Mouse (Mus musculus) CH12.LX (cell line): ENCODE data around the gene Nhp2.

Experiments
- CTCF ChIP-seq, 2 experiments: IDR thresholded peaks in 1 of 2; conservative IDR thresholded peaks in 1 of 2; 2 replicates each; pipeline ENCODE4 v1.5.1; 2011 to 2012; ENCODE audit warnings: low read depth in 2 of 2, low read length in 2 of 2, improper control_type of control experiment in 1 of 2, inconsistent platforms in 1 of 2, mild to moderate bottlenecking in 1 of 2, moderate library complexity in 1 of 2
- E2F4 ChIP-seq: IDR thresholded peaks from 2 replicates; pipeline ENCODE4 v1.6.1; 2011; ENCODE audit warnings: low read depth, low read length, improper control_type of control experiment; ENCODE audit not compliant: insufficient replicate concordance
- EP300 ChIP-seq: IDR thresholded peaks from 2 replicates; pipeline ENCODE4 v1.6.1; 2011; ENCODE audit warnings: low read length, improper control_type of control experiment
- HCFC1 ChIP-seq: IDR thresholded peaks from 2 replicates; pipeline ENCODE4 v1.6.1; 2012; ENCODE audit warnings: low read depth, mild to moderate bottlenecking, inconsistent platforms, low read length, improper control_type of control experiment
- IRF4 ChIP-seq: IDR thresholded peaks from 2 replicates; pipeline ENCODE4 v1.6.1; 2014; ENCODE audit warnings: low read depth, mild to moderate bottlenecking, inconsistent platforms, low read length, improper control_type of control experiment
- NRF1 ChIP-seq: IDR thresholded peaks from 2 replicates; pipeline ENCODE4 v1.6.1; 2014; ENCODE audit warnings: low read depth, mild to moderate bottlenecking, inconsistent platforms, low read length, improper control_type of control experiment, moderate library complexity
- POLR2A ChIP-seq: IDR thresholded peaks from 2 replicates; pipeline ENCODE4 v1.6.1; 2011; ENCODE audit warnings: low read depth, mild to moderate bottlenecking, improper control_type of control experiment, low read length
- RAD21 ChIP-seq: IDR thresholded peaks from 2 replicates; pipeline ENCODE4 v1.6.1; 2011; ENCODE audit warnings: low read depth, mild to moderate bottlenecking, low read length, improper control_type of control experiment, moderate library complexity
- TCF12 ChIP-seq: IDR thresholded peaks from 2 replicates; pipeline ENCODE4 v1.6.1; 2014; ENCODE audit warnings: low read depth, mild to moderate bottlenecking, inconsistent platforms, low read length, improper control_type of control experiment
- USF1 ChIP-seq: IDR thresholded peaks from 2 replicates; pipeline ENCODE4 v1.6.1; 2014; ENCODE audit warnings: low read depth, mild to moderate bottlenecking, inconsistent platforms, low read length, improper control_type of control experiment

DNA sequence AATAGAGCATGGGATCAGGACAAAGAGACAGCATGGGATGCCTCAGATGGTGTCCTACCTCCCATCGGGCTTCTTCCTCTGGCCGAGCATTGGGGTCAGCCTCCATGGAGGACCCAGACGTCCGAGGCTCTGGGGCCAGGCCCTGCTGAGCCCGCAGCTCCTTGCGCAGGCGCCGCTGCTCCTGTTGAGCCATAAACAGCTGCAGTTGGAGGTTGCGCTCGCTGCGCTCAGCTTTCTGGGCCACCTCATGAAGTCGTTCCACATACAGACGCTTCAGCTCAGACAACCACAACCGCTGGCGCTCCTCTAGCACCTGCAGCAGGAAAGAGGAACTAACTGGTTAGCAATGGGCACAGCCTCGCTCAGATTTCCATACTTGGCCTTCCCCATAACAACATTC lies 24.7 kb downstream of the Nhp2 start:
- TF ChIP-seq POLR2A (peak; percentile 68), CTCF (conservative IDR thresholded peaks at IDR 0.05 in 1 of 2, IDR thresholded peaks at IDR 0.05 in 1 of 2; ENCODE audit: low read depth in 2 of 2, low read length in 2 of 2) (no peak), NRF1 (peak; percentile 95), EP300 (peak; percentile 90), E2F4 (no peak), RAD21 (no peak; the same call in 1 of the 2 replicates), TCF12 (peak; percentile 97), HCFC1 (0 out of 2 replicates have a peak, but pooled peaks have one; percentile 24), IRF4 (peak; percentile 62; the same call in 1 of the 2 replicates), USF1 (no peak)
